Mouse (Mus musculus) heart, adult 2 months (tissue): Measurements from ENCODE around the gene Morn3.

Experiments used
- CTCF ChIP-seq: fragments of 200-600 bp; IDR thresholded peaks from 2 replicates; pipeline ENCODE4 v1.8.1; 2022; ENCODE audit warnings: antibody characterized with exemption, mild to moderate bottlenecking, moderate library complexity
- EP300 ChIP-seq: fragments of 200-500 bp; IDR thresholded peaks from 2 replicates; pipeline ENCODE4 v1.6.1; 2011; ENCODE audit warnings: low read depth, low read length, control low read depth; ENCODE audit not compliant: insufficient read depth
- POLR2A ChIP-seq: fragments of 200-500 bp; IDR thresholded peaks from 2 replicates; pipeline ENCODE4 v1.6.1; 2011; ENCODE audit warnings: mild to moderate bottlenecking, low read depth, low read length, control low read depth; ENCODE audit not compliant: insufficient read depth

DNA sequence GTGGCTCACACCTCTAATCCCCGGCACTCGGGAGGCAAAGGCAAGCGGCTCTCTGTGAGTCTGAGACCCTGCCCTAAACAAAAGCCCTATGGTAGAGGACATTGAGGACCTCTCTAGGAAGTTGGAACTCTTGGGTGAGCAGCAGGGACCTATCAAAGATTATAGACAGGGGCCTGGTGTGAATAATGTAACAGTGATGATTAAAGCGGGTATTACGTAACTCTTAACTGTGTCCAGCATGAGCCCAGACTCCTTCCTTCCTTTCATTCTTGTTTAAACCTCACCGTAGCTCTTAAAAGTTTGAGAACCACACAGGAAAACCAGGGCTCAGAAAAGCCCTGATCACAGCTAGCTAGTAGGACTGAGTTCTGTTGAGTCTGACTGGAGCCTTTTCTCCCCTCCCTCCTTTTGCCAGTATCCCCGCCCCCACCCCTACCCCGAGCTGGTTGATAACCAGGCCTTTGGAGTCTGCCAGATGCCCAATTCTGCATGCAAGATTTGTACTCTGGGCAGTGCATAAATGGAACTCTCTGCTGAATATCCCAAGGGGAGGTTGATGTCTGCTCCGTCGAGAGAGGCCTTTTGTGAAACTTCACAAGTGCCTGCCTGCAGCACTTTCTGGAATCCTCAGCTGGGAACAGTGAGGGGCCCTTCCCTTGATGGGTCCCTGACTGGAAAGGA, 27.3 kb downstream of the Morn3 start:
- TF ChIP-seq POLR2A, result no peak
- TF ChIP-seq CTCF, result no peak
- TF ChIP-seq EP300, result no peak
